Mouse (Mus musculus) liver, embryonic 14.5 days (tissue): ENCODE results near the gene Hist1h2an.
"Not testable (repeated sequence)": the region's sequence is repeated elsewhere in the genome, so short reads cannot be mapped to it uniquely, and the experiment has no call there.

ENCODE experiments used
- CTCF ChIP-seq: IDR thresholded peaks from 2 replicates; pipeline ENCODE4 v1.5.1; 2016; ENCODE audit warnings: antibody characterized with exemption, low read depth, control low read depth
- EP300 ChIP-seq: IDR thresholded peaks from 2 replicates; pipeline ENCODE4 v1.6.1; 2016; ENCODE audit warnings: antibody characterized with exemption, low read depth

DNA sequence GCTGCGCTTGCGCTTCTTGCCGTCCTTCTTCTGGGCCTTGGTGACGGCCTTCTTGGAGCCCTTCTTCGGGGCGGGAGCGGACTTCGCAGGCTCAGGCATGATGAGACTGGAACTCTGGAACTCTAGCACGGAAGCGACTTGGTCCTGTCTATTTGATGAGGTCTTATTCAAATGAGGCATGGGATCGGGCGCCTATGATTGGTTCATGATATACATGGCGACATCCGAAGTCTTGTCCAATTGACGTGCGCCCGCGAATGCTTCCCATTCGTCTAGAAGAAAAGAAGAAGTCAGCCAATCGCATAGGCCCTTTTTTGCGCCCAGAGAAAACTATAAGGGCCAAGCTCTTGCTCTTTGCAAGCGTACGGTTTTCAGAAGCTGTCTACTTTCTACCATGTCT is 23.1 kb upstream of the Hist1h2an start, which contains the start of the genes Hist1h2bq and Hist1h2ao:
- TF ChIP-seq CTCF, EP300: not testable (repeated sequence)
